Mouse (Mus musculus): Measurements from ENCODE around the gene Ahnak2. TPM values are rescaled to one million over a fixed set of nuclear protein-coding genes. Genes with fewer than 3 reads are reported as not detected.

Ahnak2 gene
- total and polyA plus RNA-seq, 2 experiments: 0.13 to 0.18 TPM

DNA sequence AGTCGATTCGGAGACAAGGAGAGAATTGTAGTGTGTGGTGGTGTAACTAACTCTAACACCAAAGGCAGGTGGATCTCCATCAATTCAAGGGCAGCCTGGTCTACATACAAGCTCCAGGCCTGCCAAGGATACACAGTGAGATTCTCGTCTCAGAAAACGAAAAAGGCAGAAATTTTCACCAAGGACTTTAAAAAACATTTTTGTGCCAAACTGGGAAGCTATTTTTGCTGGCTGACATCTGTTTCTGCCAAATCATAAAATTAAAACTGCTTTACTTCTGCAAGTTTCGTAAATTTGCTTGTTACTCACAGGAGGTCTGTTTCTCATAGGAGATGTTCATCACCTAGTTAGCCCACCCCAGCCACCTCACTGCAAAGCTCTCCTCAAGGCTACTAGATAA lies 23.4 kb upstream of the Ahnak2 start:
- no peak for DNase-seq (ENCODE audit: extremely low read depth, low read depth, low spot score)
- no peak overlapping the region for H3K9ac ChIP-seq (ENCODE audit: low read depth, low read length)
- no peaks in the 10 kb centered on the region; the same call in 1 of the 2 replicates for H3K36me3 ChIP-seq (ENCODE audit: control insufficient read depth, insufficient read depth, low read length)
- no peak overlapping the region for H3K27ac ChIP-seq (replicated peaks; ENCODE audit: insufficient read depth, low read depth, low read length)
- no peak overlapping the region for H3K4me3 ChIP-seq (ENCODE audit: insufficient read depth, low read depth, low read length)
- no peaks in the 10 kb centered on the region for H3K27me3 ChIP-seq (ENCODE audit: control insufficient read depth, insufficient read depth, low read length)
- peaks cover 17% of the 10 kb centered on the region; the same call in 1 of the 2 replicates for H3K79me2 ChIP-seq (ENCODE audit: control insufficient read depth, insufficient read depth, low read length)
- TF ChIP-seq POLR2A (IDR thresholded peaks at IDR 0.05; ENCODE audit: extremely low read depth, insufficient read depth, low read length): no peak
- no peak for TF ChIP-seq CTCF (IDR thresholded peaks at IDR 0.05; ENCODE audit: low read depth, low read length)
- 85% methylated on average over 5 of the region's 5 CpGs for WGBS
- peaks cover 10% of the 10 kb centered on the region for H3K4me1 ChIP-seq (ENCODE audit: control insufficient read depth, insufficient read depth, low read length)

DNA sequence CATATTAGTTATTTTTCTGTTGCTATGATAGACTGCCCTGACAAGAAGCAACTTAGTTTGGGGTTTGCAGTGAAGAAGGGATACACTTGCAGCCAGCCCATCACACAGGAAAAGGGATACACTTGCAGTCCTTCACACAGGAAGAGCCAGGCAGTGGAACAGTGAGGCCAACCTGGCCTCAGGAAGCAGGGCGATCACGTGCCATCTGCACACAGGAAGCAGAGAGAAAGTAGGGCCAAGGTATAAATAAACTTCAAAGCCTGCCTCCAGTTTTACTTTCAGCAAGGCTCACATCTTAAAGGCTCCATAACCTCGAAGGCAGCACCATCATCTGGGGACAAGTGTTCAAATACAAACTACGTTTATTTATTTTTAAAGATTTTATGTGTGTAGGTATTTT lies 20.8 kb upstream of the Ahnak2 start:
- Histone ChIP-seq H3K36me3 (ENCODE audit: control insufficient read depth, insufficient read depth, low read length) (peaks cover 2% of the 10 kb centered on the region; the same call in 1 of the 2 replicates), H3K27ac (replicated peaks; ENCODE audit: insufficient read depth, low read depth, low read length) (no peak overlapping the region; the same call in 1 of the 2 replicates), H3K4me3 (ENCODE audit: insufficient read depth, low read depth, low read length) (no peak overlapping the region), H3K4me1 (ENCODE audit: control insufficient read depth, insufficient read depth, low read length) (peaks cover 2% of the 10 kb centered on the region; the same call in 1 of the 2 replicates), H3K79me2 (ENCODE audit: control insufficient read depth, insufficient read depth, low read length) (peaks cover 17% of the 10 kb centered on the region; the same call in 1 of the 2 replicates), H3K9ac (ENCODE audit: low read depth, low read length) (no peak overlapping the region), H3K27me3 (ENCODE audit: control insufficient read depth, insufficient read depth, low read length) (no peaks in the 10 kb centered on the region)
- TF ChIP-seq POLR2A (IDR thresholded peaks at IDR 0.05; ENCODE audit: extremely low read depth, insufficient read depth, low read length) (no peak), CTCF (IDR thresholded peaks at IDR 0.05; ENCODE audit: low read depth, low read length) (no peak)
- no peak for DNase-seq (ENCODE audit: extremely low read depth, low read depth, low spot score)
- 61% methylated on average over 4 of the region's 4 CpGs for WGBS

DNA sequence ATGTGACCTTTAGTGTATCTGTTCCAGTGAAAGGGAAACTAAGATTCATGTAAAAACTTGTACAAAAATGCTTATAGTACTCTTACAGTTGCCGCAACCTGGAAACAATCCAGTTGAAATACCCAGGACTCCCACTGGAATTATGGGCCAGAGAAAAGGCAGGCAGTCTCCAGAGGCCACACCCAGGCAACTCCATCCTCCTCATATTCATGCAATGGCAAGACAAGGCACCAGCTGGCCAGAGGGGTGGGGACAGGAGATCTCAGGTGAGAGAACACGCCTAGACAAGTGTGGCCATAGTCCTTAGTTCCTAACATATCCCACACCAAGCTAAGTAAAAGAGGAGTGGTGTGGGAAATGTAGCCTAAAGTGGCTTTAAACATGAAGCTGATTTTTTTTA lies 20.2 kb upstream of the Ahnak2 start:
- TF ChIP-seq CTCF (IDR thresholded peaks at IDR 0.05; ENCODE audit: low read depth, low read length): no peak
- no peak for TF ChIP-seq POLR2A (IDR thresholded peaks at IDR 0.05; ENCODE audit: extremely low read depth, insufficient read depth, low read length)
- peaks cover 2% of the 10 kb centered on the region; the same call in 1 of the 2 replicates for H3K36me3 ChIP-seq (ENCODE audit: control insufficient read depth, insufficient read depth, low read length)
- no peak overlapping the region for H3K4me3 ChIP-seq (ENCODE audit: insufficient read depth, low read depth, low read length)
- H3K79me2 ChIP-seq (ENCODE audit: control insufficient read depth, insufficient read depth, low read length): peaks cover 16% of the 10 kb centered on the region; the same call in 1 of the 2 replicates
- DNase-seq (ENCODE audit: extremely low read depth, low read depth, low spot score): no peak
- H3K27ac ChIP-seq (replicated peaks; ENCODE audit: insufficient read depth, low read depth, low read length): no peak overlapping the region
- H3K27me3 ChIP-seq (ENCODE audit: control insufficient read depth, insufficient read depth, low read length): no peaks in the 10 kb centered on the region
- 74% methylated on average over 2 of the region's 2 CpGs for WGBS
- H3K9ac ChIP-seq (ENCODE audit: low read depth, low read length): no peak overlapping the region
- H3K4me1 ChIP-seq (ENCODE audit: control insufficient read depth, insufficient read depth, low read length): no peaks in the 10 kb centered on the region

DNA sequence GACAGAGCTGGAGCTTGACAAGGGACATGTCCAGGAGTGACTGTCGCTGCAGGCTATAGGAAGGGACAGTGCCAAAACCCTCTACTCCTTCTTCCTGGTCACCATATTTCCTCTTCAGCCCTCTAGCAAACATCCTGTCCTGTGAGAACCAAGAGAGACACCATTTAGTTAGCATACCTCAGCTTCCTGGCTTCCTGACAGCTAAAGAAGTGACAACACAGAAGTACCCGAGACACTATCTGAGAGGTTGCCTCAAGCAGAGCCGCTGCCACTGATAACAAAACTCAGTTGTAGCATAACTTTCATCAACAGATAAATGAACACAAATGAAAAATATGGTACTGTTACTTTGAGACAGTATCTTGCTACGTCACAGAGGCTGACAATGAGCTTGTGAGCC lies 19.5 kb upstream of the Ahnak2 start:
- no peak overlapping the region for H3K9ac ChIP-seq (ENCODE audit: low read depth, low read length)
- no peaks in the 10 kb centered on the region for H3K4me1 ChIP-seq (ENCODE audit: control insufficient read depth, insufficient read depth, low read length)
- no peaks in the 10 kb centered on the region for H3K27me3 ChIP-seq (ENCODE audit: control insufficient read depth, insufficient read depth, low read length)
- no peak for DNase-seq (ENCODE audit: extremely low read depth, low read depth, low spot score)
- TF ChIP-seq CTCF (IDR thresholded peaks at IDR 0.05; ENCODE audit: low read depth, low read length) (no peak), POLR2A (IDR thresholded peaks at IDR 0.05; ENCODE audit: extremely low read depth, insufficient read depth, low read length) (no peak)
- peaks cover 2% of the 10 kb centered on the region; the same call in 1 of the 2 replicates for H3K36me3 ChIP-seq (ENCODE audit: control insufficient read depth, insufficient read depth, low read length)
- WGBS: 67% methylated on average over 4 of the region's 4 CpGs
- H3K27ac ChIP-seq (replicated peaks; ENCODE audit: insufficient read depth, low read depth, low read length): no peak overlapping the region
- H3K4me3 ChIP-seq (ENCODE audit: insufficient read depth, low read depth, low read length): no peak overlapping the region
- H3K79me2 ChIP-seq (ENCODE audit: control insufficient read depth, insufficient read depth, low read length): peaks cover 10% of the 10 kb centered on the region; the same call in 1 of the 2 replicates

DNA sequence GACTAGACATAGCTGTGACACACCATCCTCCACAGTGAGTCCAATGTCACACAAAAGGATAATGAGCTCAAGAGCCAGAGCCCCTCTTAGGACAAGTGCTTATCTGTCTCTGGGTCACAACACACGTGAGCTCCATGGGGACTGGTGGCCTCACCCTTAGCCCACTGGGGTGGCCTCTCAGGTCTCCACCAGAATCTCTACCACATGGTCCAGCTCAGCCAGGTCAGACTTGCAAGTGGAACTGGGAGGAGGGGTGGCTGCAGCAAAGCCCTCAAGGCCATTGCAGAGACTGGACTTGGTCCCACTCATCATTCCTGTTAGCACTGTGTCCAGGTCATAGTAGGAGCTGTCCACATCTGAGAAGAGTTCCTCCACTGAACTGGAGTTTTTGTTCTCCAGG lies 18.8 kb upstream of the Ahnak2 start:
- DNase-seq (ENCODE audit: extremely low read depth, low read depth, low spot score): no peak

DNA sequence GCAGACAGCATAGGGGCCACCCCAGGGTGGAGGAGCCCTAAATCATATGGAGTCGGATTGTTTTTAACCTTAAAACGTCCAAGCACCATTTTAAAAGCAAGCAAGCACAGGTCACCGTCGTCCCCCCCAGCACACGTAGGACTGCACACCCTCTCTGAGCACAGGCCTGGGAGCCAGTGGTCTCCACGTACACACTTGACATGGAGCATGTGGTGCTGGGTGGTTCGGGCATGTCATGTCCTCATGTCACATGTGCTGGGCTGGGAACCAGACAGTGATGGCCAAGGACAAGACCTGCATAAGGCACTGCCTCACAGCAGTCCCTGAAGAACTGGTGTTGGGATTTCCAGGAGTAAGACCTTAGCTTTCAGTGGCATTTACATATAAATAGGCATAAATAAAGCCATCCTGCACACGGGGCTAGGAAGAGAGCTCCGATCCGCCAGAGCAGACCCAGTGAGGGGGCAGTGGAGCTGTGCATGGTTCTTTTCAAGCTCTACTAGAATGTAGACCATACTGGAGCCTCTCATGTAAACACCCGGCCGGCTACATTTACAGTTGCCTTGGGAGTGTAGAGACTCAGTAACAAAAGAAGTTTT lies 18.0 kb upstream of the Ahnak2 start:
- Histone ChIP-seq H3K27ac (replicated peaks; ENCODE audit: insufficient read depth, low read depth, low read length) (no peak overlapping the region), H3K79me2 (ENCODE audit: control insufficient read depth, insufficient read depth, low read length) (peaks cover 5% of the 10 kb centered on the region; the same call in 1 of the 2 replicates), H3K4me1 (ENCODE audit: control insufficient read depth, insufficient read depth, low read length) (no peaks in the 10 kb centered on the region), H3K27me3 (ENCODE audit: control insufficient read depth, insufficient read depth, low read length) (no peaks in the 10 kb centered on the region), H3K4me3 (ENCODE audit: insufficient read depth, low read depth, low read length) (no peak overlapping the region), H3K36me3 (ENCODE audit: control insufficient read depth, insufficient read depth, low read length) (peaks cover 2% of the 10 kb centered on the region; the same call in 1 of the 2 replicates), H3K9ac (ENCODE audit: low read depth, low read length) (no peak overlapping the region)
- TF ChIP-seq CTCF (IDR thresholded peaks at IDR 0.05; ENCODE audit: low read depth, low read length): no peak
- TF ChIP-seq POLR2A (IDR thresholded peaks at IDR 0.05; ENCODE audit: extremely low read depth, insufficient read depth, low read length): no peak
- WGBS: 91% methylated on average over 12 of the region's 12 CpGs
- no peak for DNase-seq (ENCODE audit: extremely low read depth, low read depth, low spot score)

More for the DNA sequence above, 18.8 kb upstream of the Ahnak2 start:
- WGBS: 75% methylated on average over 1 of the region's 1 CpGs
- no peaks in the 10 kb centered on the region for H3K27me3 ChIP-seq (ENCODE audit: control insufficient read depth, insufficient read depth, low read length)
- peaks cover 6% of the 10 kb centered on the region; the same call in 1 of the 2 replicates for H3K79me2 ChIP-seq (ENCODE audit: control insufficient read depth, insufficient read depth, low read length)
- TF ChIP-seq POLR2A (IDR thresholded peaks at IDR 0.05; ENCODE audit: extremely low read depth, insufficient read depth, low read length): no peak
- no peak for TF ChIP-seq CTCF (IDR thresholded peaks at IDR 0.05; ENCODE audit: low read depth, low read length)
- H3K36me3 ChIP-seq (ENCODE audit: control insufficient read depth, insufficient read depth, low read length): peaks cover 2% of the 10 kb centered on the region; the same call in 1 of the 2 replicates
- no peak overlapping the region for H3K27ac ChIP-seq (replicated peaks; ENCODE audit: insufficient read depth, low read depth, low read length)
- no peak overlapping the region for H3K4me3 ChIP-seq (ENCODE audit: insufficient read depth, low read depth, low read length)
- no peaks in the 10 kb centered on the region for H3K4me1 ChIP-seq (ENCODE audit: control insufficient read depth, insufficient read depth, low read length)
- no peak overlapping the region for H3K9ac ChIP-seq (ENCODE audit: low read depth, low read length)

All from liver, adult 2 months (tissue).